Mouse (Mus musculus) bone marrow, adult 2 months (tissue): ENCODE measurements around the gene Scd4.

Experiments
- CTCF ChIP-seq: fragments of 200-500 bp; IDR thresholded peaks from 2 replicates; pipeline ENCODE4 v1.5.1; 2011; ENCODE audit warnings: low read length, control low read depth; ENCODE audit not compliant: control insufficient read depth, insufficient read depth
- POLR2A ChIP-seq: fragments of 200-500 bp; IDR thresholded peaks from 2 replicates; pipeline ENCODE4 v1.6.1; 2011; ENCODE audit warnings: low read depth, mild to moderate bottlenecking, control low read depth, low read length, borderline replicate concordance; ENCODE audit not compliant: control insufficient read depth

DNA sequence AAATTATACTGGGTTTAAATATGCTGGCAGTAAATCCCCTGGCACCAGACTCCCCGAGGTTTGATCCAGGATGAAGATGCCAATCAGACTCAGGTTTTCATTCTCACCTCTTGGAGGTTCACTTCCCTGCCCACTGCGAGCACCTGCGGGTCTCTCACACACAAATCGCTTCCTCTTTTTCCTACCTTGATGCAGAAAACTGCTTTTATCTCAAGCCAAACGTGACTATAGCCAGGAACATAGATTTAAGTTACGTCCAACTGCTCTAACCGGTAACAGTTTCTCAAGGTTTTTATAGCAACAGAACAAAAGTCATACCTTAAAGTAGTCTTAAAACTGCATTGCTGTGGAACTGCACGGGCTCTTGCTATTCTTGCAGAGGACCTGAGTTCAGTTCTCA, 16.8 kb downstream of the Scd4 start:
- no peak for TF ChIP-seq CTCF
- no peak for TF ChIP-seq POLR2A
